Mouse (Mus musculus) brain, adult 2 months (tissue): Measurements from ENCODE around the gene Cbl.
A peak's percentile ranks its signal among the peaks of the same experiment; 100 is the strongest.

Source experiments
- DNase-seq: peaks from one replicate; pipeline ENCODE4 v3.0.0; 2011; ENCODE audit warnings: low read depth, low spot score

The Cbl gene

DNA sequence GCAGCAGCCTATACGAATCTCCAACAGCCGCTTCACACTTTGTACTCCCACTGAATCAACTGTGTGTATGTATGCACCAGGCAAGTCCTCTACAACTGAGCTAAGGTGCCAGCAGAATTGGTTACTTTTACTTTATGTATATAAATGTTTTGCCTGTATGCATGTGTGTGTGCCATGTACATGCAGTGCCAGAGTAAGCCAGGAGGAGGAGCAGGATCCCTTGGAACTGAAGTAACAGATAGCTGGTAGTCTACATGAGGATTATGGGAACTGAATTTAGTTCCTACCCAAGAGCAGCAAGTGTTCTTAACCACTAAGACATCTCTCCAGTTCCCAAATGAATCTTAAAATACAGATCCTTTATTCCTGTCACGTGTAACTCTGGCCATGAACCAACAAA lies 51.6 kb downstream of the Cbl start:
- DNase-seq, result peak; percentile 50

DNA sequence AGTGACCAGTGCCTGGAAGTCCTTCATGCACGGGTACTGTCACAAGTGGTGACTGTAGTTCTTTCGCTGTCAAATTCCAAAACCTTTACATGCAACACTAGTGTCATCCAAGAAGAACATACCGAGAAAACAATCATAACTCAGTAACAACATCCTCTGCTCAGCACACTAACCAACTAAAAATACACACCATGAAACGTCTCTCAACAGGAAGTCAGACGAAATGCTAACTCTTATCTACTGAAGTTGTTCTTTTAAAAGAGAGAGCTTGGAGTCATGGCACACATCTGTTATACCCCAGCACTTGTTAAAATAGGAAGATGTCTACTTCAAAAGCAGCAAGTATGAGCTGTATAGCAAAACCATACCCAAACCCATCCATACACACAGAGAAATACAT lies 52.3 kb downstream of the Cbl start:
- no peak for DNase-seq

DNA sequence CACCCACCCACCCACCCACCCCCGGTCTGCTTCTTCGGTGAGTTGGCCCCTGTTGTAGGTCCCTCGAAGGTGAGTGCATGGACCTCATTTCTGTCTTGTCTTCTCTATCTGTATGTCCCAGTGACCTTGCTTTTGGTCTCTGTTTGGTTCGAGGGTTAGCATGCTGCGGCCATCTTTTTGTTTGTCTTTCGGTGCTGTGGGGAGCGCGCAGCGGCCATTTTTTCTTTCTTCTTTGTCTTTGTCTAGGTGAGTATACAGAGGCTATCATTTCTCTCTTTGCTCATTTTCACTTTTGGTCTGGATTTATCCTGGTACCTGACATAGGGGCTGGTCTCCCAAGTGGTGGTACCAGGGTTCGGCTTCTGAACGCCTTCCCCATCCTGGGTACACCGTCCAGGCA lies 55.0 kb downstream of the Cbl start:
- no peak for DNase-seq

DNA sequence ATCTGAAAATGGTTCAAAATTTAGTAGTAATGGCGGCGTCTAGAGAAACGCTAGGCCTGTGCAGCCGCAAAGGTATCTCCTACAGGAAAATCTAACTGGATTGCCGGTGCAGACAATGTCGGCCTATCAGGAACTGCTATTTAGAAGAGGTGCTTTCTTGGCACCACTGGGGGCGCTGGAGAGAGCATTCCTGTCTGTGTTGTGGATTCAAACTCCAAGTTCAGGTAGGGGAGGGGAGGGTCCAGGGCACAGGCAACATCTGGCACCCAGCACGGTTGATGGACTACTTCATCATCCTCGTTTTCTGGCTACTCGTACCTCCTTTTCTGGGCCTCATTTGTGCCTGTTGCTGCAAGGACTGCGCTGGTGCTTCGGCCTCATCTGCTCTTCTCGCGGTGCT lies 55.5 kb downstream of the Cbl start:
- DNase-seq, result peak; percentile 33

DNA sequence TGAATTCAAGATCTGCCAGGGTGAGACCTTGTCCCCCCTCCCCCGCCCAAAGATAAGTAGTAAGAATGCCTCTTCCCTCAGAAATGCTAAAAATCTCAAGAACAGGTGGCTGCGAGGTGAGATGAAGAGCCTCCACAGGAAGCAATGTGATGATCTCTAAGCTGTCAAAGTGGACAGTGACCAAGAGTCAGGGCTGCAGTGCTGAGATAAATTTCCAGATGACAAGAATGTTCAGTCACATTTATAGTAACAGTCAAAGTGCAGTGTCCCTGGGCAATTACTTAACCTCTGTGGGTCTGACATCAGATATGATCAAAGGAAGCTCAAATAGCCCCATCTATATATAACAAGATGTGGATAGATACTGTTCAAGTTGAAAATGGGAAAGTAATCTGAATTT lies 56.4 kb downstream of the Cbl start:
- DNase-seq, result no peak

DNA sequence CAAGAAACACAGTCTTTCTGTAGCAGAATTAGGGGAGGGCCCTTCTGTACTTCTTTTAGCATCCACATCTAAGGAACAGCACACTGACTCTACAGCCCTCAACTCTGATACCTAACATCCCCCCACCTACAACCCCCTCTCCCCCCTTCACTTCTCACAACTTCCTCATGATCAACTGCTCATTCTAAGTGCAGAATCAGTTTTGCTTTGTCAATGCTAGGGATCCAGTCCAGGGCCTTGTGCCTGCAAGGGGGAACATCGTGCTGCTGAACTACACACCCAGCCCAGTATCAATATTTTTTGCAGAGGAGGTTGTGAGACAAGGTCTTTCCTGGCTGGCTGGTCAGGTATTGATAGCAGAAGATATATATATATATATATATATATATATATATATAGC lies 57.9 kb downstream of the Cbl start:
- DNase-seq, result no peak

DNA sequence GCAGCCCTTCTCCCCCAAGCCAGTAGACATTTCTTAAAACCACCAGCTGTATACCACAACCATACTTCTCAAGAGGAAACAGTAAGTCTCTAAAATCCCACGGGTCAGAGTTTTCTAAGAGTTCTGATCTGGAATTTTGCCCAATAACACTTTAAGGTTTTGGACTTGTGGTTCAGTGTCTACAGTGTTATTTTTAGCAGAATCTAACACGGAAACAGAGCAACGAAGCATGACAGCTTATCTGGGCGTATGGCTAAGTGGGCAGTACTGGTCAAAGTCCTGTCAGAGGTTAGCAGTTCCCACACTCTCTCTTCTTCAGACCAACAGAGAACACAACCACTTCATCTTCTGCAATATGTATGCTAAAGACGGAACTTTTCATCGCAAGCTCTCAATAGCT lies 58.3 kb downstream of the Cbl start:
- DNase-seq, result no peak

DNA sequence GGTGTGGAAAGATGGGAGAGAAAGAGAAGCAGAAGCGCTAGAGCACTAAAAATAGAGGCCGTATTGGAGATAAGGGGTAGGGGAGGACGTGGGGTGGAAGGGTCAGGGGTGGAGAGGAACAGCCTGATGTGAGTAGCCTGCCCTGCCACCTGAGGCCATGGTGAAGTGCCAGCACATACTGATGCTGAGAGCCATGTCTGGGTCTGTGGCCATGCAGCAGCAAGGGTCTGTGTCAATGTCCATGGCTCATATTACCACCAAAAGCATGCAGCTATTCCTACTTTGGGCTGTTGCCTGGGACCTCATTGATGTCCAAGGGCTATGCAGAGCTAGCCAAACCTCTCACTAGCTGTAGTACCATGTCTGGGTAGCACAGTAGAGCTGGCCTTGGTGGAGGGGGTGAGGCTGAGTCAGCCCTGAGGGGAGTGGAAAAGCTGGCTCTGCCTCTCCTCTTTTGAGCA lies 63.1 kb downstream of the Cbl start:
- no peak for DNase-seq

DNA sequence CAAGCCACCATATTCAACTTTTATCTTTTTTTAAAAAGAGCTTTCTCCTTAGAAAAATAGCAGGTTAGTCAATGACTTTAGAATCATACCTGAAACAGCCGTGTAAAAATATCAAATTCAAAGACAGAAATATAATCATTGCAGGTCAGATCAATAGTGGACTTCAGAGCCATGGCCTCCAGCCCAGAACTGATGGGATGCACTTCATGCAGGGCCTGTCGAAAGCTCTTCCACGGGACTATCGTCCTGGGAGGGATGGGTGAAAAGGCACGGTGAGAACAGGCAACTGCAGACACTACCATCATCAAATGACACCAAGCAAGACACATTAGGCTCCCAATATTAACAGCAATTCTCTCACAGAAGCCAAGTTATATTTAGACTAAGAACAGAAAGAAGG lies 64.9 kb downstream of the Cbl start:
- no peak for DNase-seq

DNA sequence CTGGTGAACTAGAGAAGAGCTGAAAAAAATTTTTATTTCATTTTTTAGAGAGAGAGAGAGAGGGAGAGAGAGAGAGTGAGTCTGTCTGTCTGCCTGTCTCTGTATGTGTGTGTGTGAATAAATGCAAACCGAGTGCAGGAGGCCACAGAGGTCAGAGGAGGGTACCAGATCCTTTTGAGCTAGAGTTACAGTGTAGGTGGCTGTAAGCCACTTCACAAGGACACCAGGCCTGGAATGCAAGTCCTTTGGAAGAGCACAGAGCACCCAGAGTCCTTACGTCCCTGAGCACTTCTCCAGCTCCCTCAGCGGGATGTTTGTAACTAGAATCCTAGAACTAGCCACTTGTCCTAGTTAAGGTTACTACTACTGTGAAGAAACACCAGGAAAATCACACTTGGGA lies 74.0 kb downstream of the Cbl start:
- no peak for DNase-seq

DNA sequence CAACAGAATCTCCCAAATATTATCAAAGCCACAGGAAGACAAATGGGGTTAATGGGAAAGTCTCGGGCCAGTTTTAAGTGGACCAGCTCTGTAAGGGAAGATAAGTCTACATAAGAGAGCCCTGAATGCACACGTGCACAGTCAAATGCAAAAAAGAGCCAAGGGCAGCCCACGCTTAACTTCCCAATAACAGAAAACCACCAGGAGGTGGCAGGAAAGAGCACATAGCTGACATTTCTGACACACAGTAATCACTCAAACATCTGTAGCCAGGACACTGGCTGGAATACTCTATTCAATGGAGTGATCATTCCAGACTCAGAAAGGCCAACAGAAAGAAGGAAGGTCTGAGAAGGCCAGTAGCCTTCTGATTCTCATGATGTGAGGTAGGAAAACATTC lies 86.6 kb downstream of the Cbl start:
- no peak for DNase-seq

DNA sequence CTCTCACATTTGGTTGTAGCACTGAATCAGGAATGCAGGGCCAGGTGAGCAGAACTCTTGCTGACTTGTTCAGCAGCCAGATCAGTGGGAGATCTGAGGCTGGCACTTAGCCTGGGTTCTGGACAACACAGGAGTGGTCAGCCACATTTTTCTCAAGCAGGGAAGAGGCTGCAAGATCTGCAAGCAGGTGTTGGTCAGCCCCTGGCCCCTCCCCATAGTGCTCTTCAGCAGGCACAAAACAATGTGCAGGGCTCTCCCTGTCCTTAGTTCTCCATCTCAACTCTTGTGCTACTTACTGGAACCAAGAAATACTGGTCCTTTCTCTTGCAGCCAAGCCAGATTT lies 89.2 kb downstream of the Cbl start:
- peak; percentile 81 for DNase-seq

DNA sequence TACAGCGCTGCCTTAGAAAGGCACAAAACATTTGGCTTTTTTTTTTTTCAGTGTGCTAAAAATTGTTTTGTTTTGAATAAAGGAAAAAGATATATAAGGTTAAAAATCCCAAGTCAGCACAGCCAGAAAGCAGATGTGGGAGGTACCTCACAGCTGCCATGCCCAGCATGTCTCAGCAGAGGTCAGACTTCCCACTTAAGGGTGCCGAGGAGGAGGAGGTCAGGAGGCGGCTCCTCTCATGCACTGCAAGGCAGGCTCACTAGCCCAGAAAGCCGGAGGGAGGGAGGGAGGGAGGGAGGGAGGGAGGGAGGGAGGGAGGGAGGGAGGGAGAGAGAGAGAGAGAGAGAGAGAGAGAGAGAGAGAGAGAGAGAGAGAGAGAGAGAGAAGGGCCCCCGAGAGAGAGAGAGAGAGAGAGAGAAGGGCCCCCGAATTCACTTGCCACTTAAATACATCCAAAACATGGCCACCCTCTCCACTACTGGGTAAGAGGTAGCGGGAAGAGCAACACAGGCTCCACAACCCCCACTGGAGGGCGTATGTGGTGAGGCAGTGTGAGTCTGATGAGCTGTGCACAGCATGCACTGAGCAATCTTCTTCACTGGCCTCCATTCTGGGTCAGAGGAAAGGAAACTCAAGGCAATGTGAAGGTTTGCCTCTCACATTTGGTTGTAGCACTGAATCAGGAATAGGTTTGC lies 89.7 kb downstream of the Cbl start:
- DNase-seq, result peak; percentile 81

DNA sequence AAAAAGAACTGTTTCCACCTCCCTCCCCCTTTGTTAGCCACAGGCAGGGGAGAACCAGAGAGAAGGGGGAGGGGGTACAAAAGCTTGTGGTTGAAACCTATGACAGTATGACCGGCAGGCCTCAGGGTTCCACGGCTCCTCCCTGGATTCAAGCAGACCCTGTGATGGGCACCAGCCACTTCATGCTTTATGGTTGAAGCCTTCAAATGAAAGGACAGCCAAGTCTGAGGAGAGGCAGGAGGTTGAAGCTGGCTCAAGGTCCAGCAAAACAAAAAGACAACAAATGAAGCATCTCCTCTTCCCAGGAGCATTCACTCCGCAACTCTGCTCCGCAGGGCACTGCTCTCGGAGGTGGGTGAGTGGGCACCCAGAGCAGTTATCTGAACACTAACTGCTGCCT lies 90.4 kb downstream of the Cbl start:
- DNase-seq, result no peak

DNA sequence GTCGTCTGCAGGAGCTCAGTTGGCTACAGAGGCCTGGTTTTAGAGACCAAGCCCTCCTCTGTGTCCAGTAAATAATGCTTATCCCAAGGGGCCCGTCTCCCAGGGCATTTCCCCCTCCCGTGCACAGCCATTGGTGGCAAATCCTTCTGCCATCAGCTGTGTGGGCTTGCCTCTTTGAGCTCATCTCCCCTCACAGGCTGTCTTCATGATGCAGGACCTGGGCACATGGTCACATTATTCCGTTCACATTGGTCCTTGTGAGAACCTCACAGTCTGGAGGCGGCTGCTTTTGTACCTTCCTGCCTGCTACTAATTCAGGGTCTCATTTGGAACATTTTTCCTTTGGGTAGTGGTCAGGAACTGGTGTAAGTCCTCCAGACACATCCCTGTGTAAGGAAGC lies 91.9 kb downstream of the Cbl start:
- DNase-seq, result no peak

DNA sequence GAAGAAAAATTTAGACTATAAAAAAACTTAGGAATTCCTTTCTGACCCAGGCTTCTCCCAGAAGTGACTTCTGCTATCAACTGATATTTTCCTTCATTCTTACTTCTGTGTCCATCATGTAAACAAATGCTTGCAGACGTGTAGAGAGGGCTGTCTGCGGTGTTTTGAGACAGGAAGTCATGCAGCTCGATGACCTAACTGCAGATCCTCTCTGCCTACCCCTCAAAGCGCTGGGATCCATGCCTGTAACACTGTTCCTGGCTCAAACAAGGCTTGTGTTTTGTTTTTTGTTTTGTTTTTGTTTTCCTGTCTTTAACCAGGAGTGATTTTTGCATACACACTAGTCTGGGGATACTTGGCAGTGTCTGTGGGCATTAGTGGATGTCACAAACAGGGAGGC lies 96.0 kb downstream of the Cbl start:
- no peak for DNase-seq

DNA sequence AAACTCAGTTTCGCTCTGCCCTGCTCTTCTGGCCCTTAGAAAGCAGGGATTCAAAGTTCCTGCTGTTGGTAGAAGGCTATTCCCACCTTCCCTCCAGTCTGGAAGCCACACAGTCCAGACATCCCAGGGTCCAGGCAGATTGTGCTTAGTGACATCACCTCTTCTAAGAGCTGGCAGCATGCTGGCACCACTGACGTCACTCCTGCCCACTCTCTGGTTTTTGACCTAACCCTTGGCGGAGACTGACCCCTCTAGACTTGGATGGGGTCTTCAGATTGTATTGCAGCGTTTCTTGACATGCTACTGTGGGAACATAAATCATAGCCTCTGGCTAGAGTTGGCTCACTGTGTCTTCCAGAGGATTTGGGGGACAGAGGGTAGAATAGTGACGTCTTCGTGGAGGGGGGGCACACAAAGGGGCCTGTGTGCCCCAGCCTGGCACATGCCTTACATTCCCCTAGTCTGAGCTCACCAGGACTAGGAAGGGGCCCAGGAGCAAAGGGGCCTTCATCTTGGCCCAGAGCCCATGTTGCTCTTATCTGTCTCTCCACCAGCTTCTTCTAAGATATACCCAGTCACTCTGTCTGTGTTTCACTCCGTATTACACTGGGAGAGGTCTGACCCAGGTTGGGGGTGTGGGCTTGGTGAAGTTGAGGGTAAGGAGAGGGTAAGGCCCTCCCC lies 98.0 kb downstream of the Cbl start:
- DNase-seq, result peak; percentile 52

DNA sequence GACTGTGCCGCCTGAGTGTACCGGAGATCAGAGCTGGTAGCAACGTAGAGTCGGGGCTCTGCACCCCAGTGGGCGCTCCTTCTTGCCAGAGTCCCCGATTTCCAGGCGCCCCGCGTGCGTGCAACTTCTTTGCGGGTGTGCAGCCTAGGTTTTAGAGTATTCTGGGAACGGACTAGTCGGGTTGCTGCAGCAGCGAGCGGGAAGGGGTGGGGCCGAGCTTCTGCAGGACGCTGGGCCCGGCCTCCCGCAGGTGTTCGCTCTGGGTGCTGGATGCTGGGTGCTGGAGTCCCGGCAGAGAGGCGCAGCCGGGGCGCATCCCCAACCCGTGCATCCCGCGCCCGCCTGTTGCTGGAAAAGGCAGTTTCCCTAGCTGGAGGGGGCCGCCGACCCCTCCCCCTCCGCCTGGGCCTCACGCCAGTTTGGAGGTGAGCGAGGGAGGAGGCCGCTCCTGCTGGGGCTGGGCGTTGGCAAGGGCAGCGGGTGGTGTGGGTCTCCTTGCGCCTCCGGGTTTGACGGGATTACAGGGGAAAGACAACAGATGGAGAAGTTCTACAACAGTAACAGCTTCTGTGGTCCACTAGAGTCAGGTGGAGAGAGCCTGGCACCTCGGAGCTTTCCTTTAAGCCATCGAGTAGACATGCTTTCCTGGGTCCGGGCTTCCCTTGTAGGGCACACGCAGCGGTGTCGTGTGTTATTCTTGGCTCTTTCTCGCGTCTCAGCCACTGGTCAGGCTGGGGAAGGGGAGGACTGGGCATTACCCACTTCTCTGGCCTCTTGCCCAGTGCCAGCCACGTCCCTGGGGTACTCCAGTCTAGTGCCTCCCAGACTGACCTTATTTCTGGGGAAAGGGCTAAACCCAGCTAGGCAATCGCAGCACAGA lies 98.8 kb downstream of the Cbl start:
- peak; percentile 34 for DNase-seq

DNA sequence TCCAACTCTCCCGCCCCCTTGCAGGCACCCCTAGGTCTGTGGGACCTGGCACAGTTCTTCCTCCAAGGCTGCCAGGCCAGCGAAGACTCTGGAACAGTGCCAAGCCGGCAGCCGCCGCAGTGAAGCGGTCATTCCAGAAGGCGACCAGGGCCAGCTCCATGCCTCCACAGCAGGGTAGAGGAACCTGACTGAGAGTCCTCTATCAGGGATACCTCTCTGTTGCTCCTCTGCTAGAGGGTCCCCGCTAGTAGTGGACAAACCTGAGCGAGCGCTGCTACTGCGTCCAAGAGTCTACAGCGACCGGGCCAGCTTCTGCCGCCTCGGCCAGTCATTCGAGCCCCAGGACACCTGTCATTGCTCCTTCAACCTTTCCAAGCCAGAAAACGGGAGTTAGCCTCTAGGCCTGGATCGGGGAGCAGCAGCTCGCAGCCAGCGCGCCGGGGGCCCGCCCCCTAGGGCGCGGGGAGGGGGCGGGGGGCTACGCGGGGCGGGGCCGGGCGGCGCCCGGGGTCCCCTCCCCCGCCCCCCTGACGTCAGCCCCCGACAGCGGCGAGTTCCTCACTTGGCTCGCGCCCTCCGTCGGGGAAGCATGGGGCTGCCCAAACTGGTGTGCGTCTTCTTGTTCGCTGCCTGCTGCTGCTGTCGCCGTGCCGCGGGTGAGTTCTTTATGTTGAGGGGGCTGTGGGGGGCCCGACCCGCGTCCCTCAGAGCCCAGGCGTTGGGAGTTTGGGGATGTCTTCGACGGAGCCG lies 99.6 kb downstream of the Cbl start, which contains the start of gene Mcam:
Mcam (plus strand) TSS at position 369 of the 750 bp plus-strand sequence.
- DNase-seq, result peak; percentile 73

DNA sequence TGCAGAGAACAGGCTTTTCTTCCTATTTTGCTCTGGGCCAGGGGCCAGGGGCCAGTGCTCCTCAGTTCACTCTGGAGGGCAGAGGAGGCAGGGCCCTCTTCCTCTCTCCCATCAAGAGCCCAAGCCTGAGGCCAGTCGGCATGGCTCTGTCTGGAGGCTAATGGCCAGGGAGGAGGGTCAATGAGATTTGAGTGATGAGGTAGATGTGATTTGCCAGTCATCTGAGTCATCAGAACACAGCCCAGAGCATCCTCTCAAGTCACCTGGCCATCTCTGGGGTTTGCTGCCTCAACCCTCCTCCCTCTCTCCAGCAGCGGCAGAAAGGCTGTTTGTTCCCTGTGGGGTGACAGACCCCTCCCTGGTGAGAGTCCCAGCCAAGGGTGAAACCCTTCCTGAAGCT lies 100.6 kb downstream of the Cbl start:
- DNase-seq, result peak; percentile 56

DNA sequence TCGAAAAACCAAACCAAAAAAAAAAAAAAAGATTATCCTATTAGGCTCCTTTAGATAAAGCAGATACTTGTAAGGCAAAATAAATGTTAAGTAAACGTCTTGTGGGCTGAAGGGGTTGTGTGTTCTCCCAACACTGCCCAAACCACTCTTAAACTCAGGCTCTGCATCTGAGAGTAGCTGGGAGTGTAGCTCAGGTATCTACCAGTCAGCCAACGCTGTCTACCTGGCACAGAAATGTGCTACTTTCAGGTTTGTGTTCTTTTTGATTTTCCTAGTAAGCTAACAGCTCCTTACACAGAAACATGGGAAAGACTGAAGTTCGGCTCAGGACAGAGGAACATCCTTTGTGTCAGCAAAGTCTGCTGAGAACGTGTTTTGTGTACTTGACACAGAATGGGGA lies 101.6 kb downstream of the Cbl start:
- DNase-seq, result no peak

DNA sequence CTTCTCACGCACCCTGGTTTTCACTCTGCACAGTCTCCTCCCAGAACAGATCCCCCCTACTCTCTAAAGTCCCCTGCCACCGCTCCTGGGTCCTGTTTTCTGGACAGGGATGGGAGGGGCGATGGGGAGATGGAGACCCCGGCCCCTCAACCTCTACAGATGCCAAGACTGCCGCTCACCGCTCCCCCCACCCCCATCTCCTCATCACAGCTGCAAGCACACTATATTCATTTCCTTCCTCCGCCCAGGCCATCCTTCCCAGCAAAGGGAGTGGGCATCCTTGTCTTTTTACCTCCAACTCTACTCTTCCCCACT lies 102.6 kb downstream of the Cbl start:
- DNase-seq, result no peak
